Mouse (Mus musculus): ENCODE data around the gene Nfkbia. TPM values are rescaled to one million over a fixed set of nuclear protein-coding genes. Genes with fewer than 3 reads are reported as not detected.

Nfkbia gene
- polyA plus RNA-seq, 1 experiment, result 40.4 TPM

GRCm38 (mm10) chr12:55506029-55506330 is 13.5 kb upstream of the Nfkbia start:
- Histone ChIP-seq H3K4me3 (ENCODE audit: insufficient read depth, low read length) (no peak overlapping the region), H3K4me1 (ENCODE audit: control insufficient read depth, insufficient read depth, low read length) (no peaks in the 10 kb centered on the region), H3K27ac (ENCODE audit: insufficient read depth, low read length) (no peak overlapping the region)
- TF ChIP-seq POLR2A (IDR thresholded peaks at IDR 0.05; ENCODE audit: low read depth, low read length), result no peak
- peak; percentile 85 for TF ChIP-seq CTCF (IDR thresholded peaks at IDR 0.05; ENCODE audit: borderline replicate concordance, insufficient read depth, low read length)

- Histone ChIP-seq H3K4me3 (ENCODE audit: insufficient read depth, low read length) (no peak overlapping the region), H3K4me1 (ENCODE audit: control insufficient read depth, insufficient read depth, low read length) (no peaks in the 10 kb centered on the region), H3K27ac (ENCODE audit: insufficient read depth, low read length) (no peak overlapping the region)
- no peak for TF ChIP-seq POLR2A (IDR thresholded peaks at IDR 0.05; ENCODE audit: low read depth, low read length)
- no peak for TF ChIP-seq CTCF (IDR thresholded peaks at IDR 0.05; ENCODE audit: borderline replicate concordance, insufficient read depth, low read length)
Measured at GRCm38 (mm10) chr12:55505314-55506028, 13.0 kb upstream of the Nfkbia start.

DNA sequence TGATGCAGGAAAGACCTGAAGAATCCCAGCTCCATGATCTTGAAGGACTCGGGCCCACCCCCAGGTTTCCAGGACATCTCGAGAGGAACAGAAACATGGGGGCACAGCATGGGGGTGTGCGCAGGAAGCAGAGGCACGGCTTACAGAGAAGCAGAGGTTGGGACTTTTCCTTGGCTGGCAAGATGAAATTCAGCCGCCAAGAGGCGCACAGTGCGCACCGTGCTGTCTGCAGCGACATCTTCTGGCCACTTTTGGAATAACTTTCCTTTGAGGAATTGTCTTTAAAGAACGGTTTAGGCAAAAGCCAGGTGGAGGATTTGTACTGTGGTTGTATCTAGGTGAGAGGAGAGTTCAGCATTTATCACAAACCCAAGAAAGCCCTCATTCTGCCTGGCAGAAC is 6.6 kb upstream of the Nfkbia start:
- no peak overlapping the region for H3K27ac ChIP-seq (ENCODE audit: insufficient read depth, low read length)
- H3K4me1 ChIP-seq (ENCODE audit: control insufficient read depth, insufficient read depth, low read length), result no peaks in the 10 kb centered on the region
- TF ChIP-seq CTCF (IDR thresholded peaks at IDR 0.05; ENCODE audit: borderline replicate concordance, insufficient read depth, low read length), result peak; percentile 99
- no peak for TF ChIP-seq POLR2A (IDR thresholded peaks at IDR 0.05; ENCODE audit: low read depth, low read length)
- H3K4me3 ChIP-seq (ENCODE audit: insufficient read depth, low read length), result no peak overlapping the region

- Histone ChIP-seq H3K4me3 (ENCODE audit: insufficient read depth, low read length) (no peak overlapping the region), H3K4me1 (ENCODE audit: control insufficient read depth, insufficient read depth, low read length) (peaks cover 7% of the 10 kb centered on the region)
- TF ChIP-seq CTCF (IDR thresholded peaks at IDR 0.05; ENCODE audit: borderline replicate concordance, insufficient read depth, low read length) (no peak), POLR2A (IDR thresholded peaks at IDR 0.05; ENCODE audit: low read depth, low read length) (no peak)
Measured at GRCm38 (mm10) chr12:55497737-55498136, 5.3 kb upstream of the Nfkbia start.

DNA sequence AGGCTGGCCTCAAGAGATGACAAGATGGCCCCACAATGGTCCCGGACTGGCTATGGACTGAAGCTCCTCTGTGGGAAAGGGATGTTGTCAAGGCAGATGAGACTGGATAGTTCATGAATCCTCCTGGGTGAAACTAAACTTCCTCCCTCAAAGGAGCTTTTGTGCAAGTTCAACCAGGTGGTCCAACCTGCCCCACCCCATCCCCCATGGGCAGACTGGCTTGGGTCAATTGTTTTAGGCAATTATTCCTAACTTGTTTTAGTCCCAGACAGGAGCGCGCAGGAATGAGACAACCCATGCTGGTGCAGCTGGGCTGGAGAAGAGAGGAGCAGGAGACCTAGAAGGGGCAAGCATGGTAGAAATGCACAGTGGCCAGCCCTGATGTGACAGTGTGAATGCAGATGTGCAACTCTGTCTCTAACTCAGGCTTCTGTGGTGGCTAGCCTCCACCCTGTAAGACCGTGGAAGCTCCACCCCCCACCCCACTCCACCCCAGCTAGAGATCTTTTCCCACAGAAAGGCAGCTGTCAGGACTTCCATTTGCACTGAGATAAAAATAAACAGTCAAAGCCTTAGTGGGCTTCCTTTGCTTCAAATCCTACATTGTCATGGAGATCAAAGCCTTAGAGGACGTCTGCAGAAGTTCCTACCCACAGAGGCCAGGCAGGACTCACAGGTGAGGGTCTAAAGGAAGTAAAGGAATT is 3.6 kb upstream of the Nfkbia start:
- no peak for TF ChIP-seq CTCF (IDR thresholded peaks at IDR 0.05; ENCODE audit: borderline replicate concordance, insufficient read depth, low read length)
- peaks cover 7% of the 10 kb centered on the region for H3K4me1 ChIP-seq (ENCODE audit: control insufficient read depth, insufficient read depth, low read length)
- no peak overlapping the region for H3K4me3 ChIP-seq (ENCODE audit: insufficient read depth, low read length)
- H3K27ac ChIP-seq (ENCODE audit: insufficient read depth, low read length), result no peak overlapping the region

More at GRCm38 (mm10) chr12:55497737-55498136, 5.3 kb upstream of the Nfkbia start:
- no peak overlapping the region for H3K27ac ChIP-seq (ENCODE audit: insufficient read depth, low read length)

DNA sequence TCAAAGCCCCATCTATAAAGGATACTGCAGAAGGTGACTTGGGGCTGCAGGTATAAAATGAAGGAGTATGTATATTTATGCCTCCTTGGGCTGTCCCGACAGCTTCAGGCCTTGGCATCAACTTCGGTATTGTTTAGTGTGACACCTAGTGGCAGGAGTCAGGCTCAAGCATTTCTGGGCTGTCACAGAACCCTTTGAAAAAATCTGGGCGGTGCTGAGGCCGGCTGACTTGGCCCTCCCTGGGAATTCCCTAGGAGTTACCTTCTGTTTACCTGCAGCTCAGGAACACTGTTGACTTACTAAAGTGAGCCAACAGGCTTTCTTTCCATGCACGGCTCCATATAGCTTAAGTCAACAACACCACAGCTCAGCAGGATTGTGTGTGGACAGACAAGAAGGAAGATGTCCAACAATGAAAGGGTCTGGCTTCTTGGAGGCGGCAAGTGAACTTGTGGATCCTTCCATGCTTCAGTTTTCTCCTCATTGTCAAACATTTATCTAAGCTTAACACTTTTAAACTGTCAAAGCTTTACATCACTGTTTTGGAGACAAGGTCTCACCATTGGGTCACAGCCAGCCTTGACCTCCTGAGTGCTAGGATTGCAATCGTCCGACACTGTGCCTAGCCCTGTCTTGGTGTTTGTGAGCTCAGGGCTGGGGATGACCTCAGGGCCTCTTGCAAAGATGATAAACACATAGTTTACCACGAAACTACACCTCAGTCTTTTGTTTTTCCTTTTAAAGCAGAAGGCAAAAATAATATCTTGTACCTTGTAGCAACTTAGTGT is 2.9 kb upstream of the Nfkbia start:
- H3K4me3 ChIP-seq (ENCODE audit: insufficient read depth, low read length), result no peak overlapping the region
- TF ChIP-seq CTCF (IDR thresholded peaks at IDR 0.05; ENCODE audit: borderline replicate concordance, insufficient read depth, low read length), result peak; percentile 51; the same call in 1 of the 2 replicates
- TF ChIP-seq POLR2A (IDR thresholded peaks at IDR 0.05; ENCODE audit: low read depth, low read length), result no peak
- H3K4me1 ChIP-seq (ENCODE audit: control insufficient read depth, insufficient read depth, low read length), result peaks cover 11% of the 10 kb centered on the region
- H3K27ac ChIP-seq (ENCODE audit: insufficient read depth, low read length), result no peak overlapping the region

GRCm38 (mm10) chr12:55493381-55493780 is 934 bp upstream of the Nfkbia start:
- TF ChIP-seq POLR2A (IDR thresholded peaks at IDR 0.05; ENCODE audit: low read depth, low read length) (no peak), CTCF (IDR thresholded peaks at IDR 0.05; ENCODE audit: borderline replicate concordance, insufficient read depth, low read length) (no peak)
- no peak overlapping the region for H3K4me3 ChIP-seq (ENCODE audit: insufficient read depth, low read length)
- peak overlapping the region; percentile 63 for H3K27ac ChIP-seq (ENCODE audit: insufficient read depth, low read length)
- H3K4me1 ChIP-seq (ENCODE audit: control insufficient read depth, insufficient read depth, low read length), result peaks cover 15% of the 10 kb centered on the region

GRCm38 (mm10) chr12:55492941-55493340 is 494 bp upstream of the Nfkbia start:
- Histone ChIP-seq H3K4me1 (ENCODE audit: control insufficient read depth, insufficient read depth, low read length) (peaks cover 15% of the 10 kb centered on the region), H3K27ac (ENCODE audit: insufficient read depth, low read length) (peak overlapping the region; percentile 63), H3K4me3 (ENCODE audit: insufficient read depth, low read length) (peak overlapping the region; percentile 81)
- no peak for TF ChIP-seq POLR2A (IDR thresholded peaks at IDR 0.05; ENCODE audit: low read depth, low read length)
- no peak for TF ChIP-seq CTCF (IDR thresholded peaks at IDR 0.05; ENCODE audit: borderline replicate concordance, insufficient read depth, low read length)

DNA sequence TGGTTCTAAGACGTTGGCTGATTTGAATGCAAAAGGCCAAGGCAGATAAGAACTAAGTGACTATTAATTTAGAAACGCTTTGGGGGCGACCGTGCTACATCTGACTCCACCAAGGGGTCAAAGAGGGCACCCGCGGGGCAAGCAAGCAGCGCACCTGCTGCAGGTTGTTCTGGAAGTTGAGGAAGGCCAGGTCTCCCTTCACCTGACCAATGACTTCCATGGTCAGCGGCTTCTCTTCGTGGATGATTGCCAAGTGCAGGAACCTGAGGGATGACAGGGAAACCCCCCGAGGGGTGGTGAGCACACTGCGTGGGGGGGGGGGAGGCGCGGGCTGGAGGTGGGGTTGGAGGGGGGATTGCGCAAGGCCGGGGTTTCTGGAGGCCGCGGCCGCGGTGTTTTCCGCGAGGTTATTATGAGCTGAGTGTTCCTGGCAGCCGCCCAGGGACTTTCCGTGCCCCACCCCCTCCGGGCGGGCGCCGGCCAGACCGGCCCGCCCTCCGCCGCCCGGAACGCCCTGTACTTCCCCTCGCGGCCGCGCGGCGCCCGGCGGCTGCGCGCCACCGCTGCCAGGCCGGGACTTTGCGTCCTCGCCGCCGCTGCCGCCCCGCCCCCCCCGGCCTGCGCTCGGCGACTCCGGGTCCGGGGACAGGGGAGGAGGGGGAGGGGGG is 797 bp downstream of the Nfkbia start:
- no peak for TF ChIP-seq POLR2A (IDR thresholded peaks at IDR 0.05; ENCODE audit: low read depth, low read length)
- no peak for TF ChIP-seq CTCF (IDR thresholded peaks at IDR 0.05; ENCODE audit: borderline replicate concordance, insufficient read depth, low read length)
- peak overlapping the region; percentile 35 for H3K27ac ChIP-seq (ENCODE audit: insufficient read depth, low read length)
- H3K4me3 ChIP-seq (ENCODE audit: insufficient read depth, low read length), result peak overlapping the region; percentile 77
- H3K4me1 ChIP-seq (ENCODE audit: control insufficient read depth, insufficient read depth, low read length), result peaks cover 15% of the 10 kb centered on the region
